Mouse (Mus musculus) right cerebral cortex, adult 18-20 months (tissue): ENCODE measurements at regions not wholly inside any gene's neighbourhood (a gene's known extent, or its start where the extent isn't known, plus 50 kb on each side); places are given as distances from the start of the nearest gene placed in this dataset.
A peak's percentile ranks its signal among the peaks of the same experiment; 100 is the strongest.
"Not testable (repeated sequence)": the region's sequence is repeated elsewhere in the genome, so short reads cannot be mapped to it uniquely, and the experiment has no call there.

Experiments
- DNase-seq: peaks from one replicate; pipeline ENCODE4 v3.0.0; 2022; ENCODE audit warnings: mixed read lengths

GRCm38 (mm10) chr3:83416536-83416935, 288.8 kb downstream of the Dchs2 start:
- no peak for DNase-seq

GRCm38 (mm10) chr3:83424267-83424666, 296.5 kb downstream of the Dchs2 start:
- no peak for DNase-seq

- no peak for DNase-seq
These were observed 301.6 kb downstream of the Dchs2 start for GRCm38 (mm10) chr3:83429376-83429775.

GRCm38 (mm10) chr3:83446154-83446667, 318.5 kb downstream of the Dchs2 start:
- DNase-seq = peak; percentile 18

- no peak for DNase-seq
These were observed 315.5 kb upstream of the Sfrp2 start for GRCm38 (mm10) chr3:83450662-83451061.

- DNase-seq = no peak
These were observed 314.8 kb upstream of the Sfrp2 start for GRCm38 (mm10) chr3:83451317-83451716.

- DNase-seq = no peak
These were observed 312.7 kb upstream of the Sfrp2 start for GRCm38 (mm10) chr3:83453462-83453861.

GRCm38 (mm10) chr3:83458450-83458849, 307.7 kb upstream of the Sfrp2 start:
- DNase-seq = no peak

GRCm38 (mm10) chr3:83479251-83479650, 286.9 kb upstream of the Sfrp2 start:
- no peak for DNase-seq

- DNase-seq = no peak
These were observed 285.9 kb upstream of the Sfrp2 start for GRCm38 (mm10) chr3:83480176-83480575.

- DNase-seq = peak; percentile 1
These were observed 279.9 kb upstream of the Sfrp2 start for GRCm38 (mm10) chr3:83486192-83486716.

GRCm38 (mm10) chr3:83495584-83495983, 270.5 kb upstream of the Sfrp2 start:
- no peak for DNase-seq

- no peak for DNase-seq
These were observed 262.2 kb upstream of the Sfrp2 start for GRCm38 (mm10) chr3:83503901-83504300.

- DNase-seq = no peak
These were observed 249.5 kb upstream of the Sfrp2 start for GRCm38 (mm10) chr3:83516614-83517013.

- DNase-seq = no peak
These were observed 248.0 kb upstream of the Sfrp2 start for GRCm38 (mm10) chr3:83517914-83518635.

- no peak for DNase-seq
These were observed 235.8 kb upstream of the Sfrp2 start for GRCm38 (mm10) chr3:83530243-83530847.

GRCm38 (mm10) chr3:83536624-83537023, 229.5 kb upstream of the Sfrp2 start:
- DNase-seq = not testable (repeated sequence)

GRCm38 (mm10) chr3:83537231-83537630, 228.9 kb upstream of the Sfrp2 start:
- DNase-seq = no peak

GRCm38 (mm10) chr3:83537711-83538110, 228.4 kb upstream of the Sfrp2 start:
- DNase-seq = no peak

- no peak for DNase-seq
These were observed 227.2 kb upstream of the Sfrp2 start for GRCm38 (mm10) chr3:83538898-83539297.

GRCm38 (mm10) chr3:83540997-83541932, 224.9 kb upstream of the Sfrp2 start:
- no peak for DNase-seq

- DNase-seq = no peak
These were observed 213.5 kb upstream of the Sfrp2 start for GRCm38 (mm10) chr3:83552516-83553139.
